Mouse (Mus musculus) heart, embryonic 11.5 days (tissue): ENCODE measurements around the gene Kat2a. TPM values are rescaled to one million over a fixed set of nuclear protein-coding genes. Genes with fewer than 3 reads are reported as not detected.

Experiments
- ATAC-seq: fragments of 200-750 bp; cut with Nextera tagmentation; replicated peaks from 2 replicates; pipeline ENCODE4 v1.8.0; 2017; ENCODE audit warnings: moderate library complexity; ENCODE audit not compliant: insufficient number of reproducible peaks, low FRiP score, low TSS enrichment
- H3K27ac ChIP-seq: fragments of 300-500 bp; sonication (generic); 2 replicates; pipeline ENCODE4 v1.5.1; 2014; ENCODE audit warnings: mild to moderate bottlenecking, low read depth, low read length
- H3K27me3 ChIP-seq: fragments of 300-500 bp; sonication (generic); 2 replicates; pipeline ENCODE4 v1.6.1; 2014; ENCODE audit warnings: mild to moderate bottlenecking, low read length, mixed read lengths; ENCODE audit not compliant: control insufficient read depth, insufficient read depth
- H3K36me3 ChIP-seq: fragments of 300-500 bp; sonication (generic); 2 replicates; pipeline ENCODE4 v1.6.1; 2014; ENCODE audit warnings: mild to moderate bottlenecking, low read length, moderate library complexity, mixed read lengths; ENCODE audit not compliant: control insufficient read depth, insufficient read depth
- H3K4me1 ChIP-seq: fragments of 300-500 bp; sonication (generic); 2 replicates; pipeline ENCODE4 v1.6.1; 2014; ENCODE audit warnings: low read length; ENCODE audit not compliant: control insufficient read depth, insufficient read depth
- H3K4me2 ChIP-seq: fragments of 300-500 bp; sonication (generic); 2 replicates; pipeline ENCODE4 v1.6.1; 2014; ENCODE audit warnings: mild to moderate bottlenecking, moderate library complexity
- H3K4me3 ChIP-seq: fragments of 300-500 bp; sonication (generic); 2 replicates; pipeline ENCODE4 v1.5.1; 2014; ENCODE audit warnings: low read depth, low read length
- H3K9ac ChIP-seq: fragments of 300-500 bp; sonication (generic); 2 replicates; pipeline ENCODE4 v1.6.1; 2014; ENCODE audit warnings: mild to moderate bottlenecking, low read depth, low read length, moderate library complexity
- H3K9me3 ChIP-seq: fragments of 300-500 bp; sonication (generic); replicated peaks from 2 replicates; pipeline ENCODE4 v1.6.1; 2016; ENCODE audit warnings: low read length; ENCODE audit not compliant: control insufficient read depth
- WGBS: fragments of 180-500 bp; shearing (Covaris S2); extraction: QIAGEN DNeasy Blood & Tissue Kit; methylation state at CpG from one replicate; pipeline ENCODE4 v1.1.7; 2014; ENCODE audit not compliant: insufficient replicate concordance; 5-methylcytosine and 5-hydroxymethylcytosine counted together
- polyA plus RNA-seq: library from polyadenylated mRNA; unstranded; fragments of >200 nt; fragmentation: Nextera tagmentation; extraction: Ambion mirVana; gene quantifications from 2 replicates; pipeline ENCODE4 v1.2.1, GENCODE M21; 2014

Kat2a gene
- 36.7 and 37.9 TPM in 2 replicates for polyA plus RNA-seq

GRCm38 (mm10) chr11:100711783-100712615, at the start of gene Kat2a:
Gene Kat2a (minus strand): TSS chr11:100712465.
- H3K4me2 ChIP-seq = peak within 1 kb of the TSS; percentile 67
- H3K9me3 ChIP-seq = no peaks in the 10 kb centered on the region
- H3K27ac ChIP-seq = peak within 1 kb of the TSS; percentile 36
- H3K4me3 ChIP-seq = peak within 1 kb of the TSS; percentile 88
- peaks cover 14% of the 10 kb centered on the region; the same call in 1 of the 2 replicates for H3K36me3 ChIP-seq
- peak within 1 kb of the TSS; percentile 92 for H3K9ac ChIP-seq
- WGBS = 3% methylated on average over 48 of the region's 48 CpGs
- H3K4me1 ChIP-seq = peaks cover 23% of the 10 kb centered on the region
- peak; percentile 80 for ATAC-seq
- H3K27me3 ChIP-seq = no peaks in the 10 kb centered on the region

DNA sequence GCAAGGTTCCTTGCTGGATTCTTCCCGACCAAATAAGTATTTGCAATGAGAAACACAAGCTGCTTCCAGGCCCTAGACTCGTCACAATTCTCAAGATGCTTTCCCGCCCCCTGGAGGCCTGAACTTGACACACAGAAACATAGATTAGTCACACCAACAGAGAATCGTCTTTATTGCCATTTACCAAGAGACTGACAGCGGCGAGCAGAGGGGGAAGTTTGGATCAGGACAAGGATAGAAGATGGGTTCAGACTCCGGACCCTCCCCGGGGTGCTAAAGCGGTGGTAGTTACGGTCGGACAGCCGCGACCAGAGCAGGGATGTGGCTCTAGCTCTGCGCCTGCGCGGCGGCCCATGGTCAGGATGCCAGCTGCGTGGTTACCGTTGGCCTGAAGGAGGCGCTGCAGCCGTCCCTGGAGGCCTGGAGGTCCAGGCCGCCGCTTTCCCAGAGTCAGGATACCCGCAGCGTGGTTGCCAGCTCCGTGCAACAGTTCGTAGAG, 49.3 kb upstream of the Kat2a start:
- Histone ChIP-seq H3K4me1 (peaks cover 8% of the 10 kb centered on the region), H3K27me3 (peaks cover 51% of the 10 kb centered on the region), H3K4me2 (peak overlapping the region; percentile 74), H3K9ac (peak overlapping the region; percentile 56), H3K4me3 (peak overlapping the region; percentile 45), H3K27ac (no peak overlapping the region), H3K9me3 (no peaks in the 10 kb centered on the region), H3K36me3 (no peaks in the 10 kb centered on the region)
- WGBS = under 1% methylated on average over 27 of the region's 27 CpGs
- peak; percentile 63; the same call in 1 of the 2 replicates for ATAC-seq

- H3K9me3 ChIP-seq = no peaks in the 10 kb centered on the region
- H3K4me2 ChIP-seq = peak within 1 kb of the TSS; percentile 61
- WGBS = under 1% methylated on average over 49 of the region's 51 CpGs
- peak within 1 kb of the TSS; percentile 33 for H3K4me3 ChIP-seq
- no peak within 1 kb of the TSS for H3K9ac ChIP-seq
- no peak for ATAC-seq
- peaks cover 8% of the 10 kb centered on the region for H3K4me1 ChIP-seq
- H3K27ac ChIP-seq = no peak within 1 kb of the TSS
- H3K36me3 ChIP-seq = no peaks in the 10 kb centered on the region
- peaks cover 59% of the 10 kb centered on the region for H3K27me3 ChIP-seq
These were observed 47.5 kb upstream of the Kat2a start, which contains the start of gene Kcnh4 for GRCm38 (mm10) chr11:100759611-100760233. Gene Kcnh4 (minus strand): TSS chr11:100759942.

GRCm38 (mm10) chr11:100758707-100759610, 46.7 kb upstream of the Kat2a start:
- H3K27me3 ChIP-seq = peaks cover 62% of the 10 kb centered on the region
- WGBS = 2% methylated on average over 34 of the region's 35 CpGs
- H3K9me3 ChIP-seq = no peaks in the 10 kb centered on the region
- no peak overlapping the region for H3K27ac ChIP-seq
- peak overlapping the region; percentile 61 for H3K4me2 ChIP-seq
- H3K4me1 ChIP-seq = peaks cover 8% of the 10 kb centered on the region
- ATAC-seq = 0 out of 2 replicates have a peak, but pooled peaks have one; percentile 18
- no peak overlapping the region for H3K9ac ChIP-seq
- H3K36me3 ChIP-seq = no peaks in the 10 kb centered on the region
- H3K4me3 ChIP-seq = peak overlapping the region; percentile 33

- H3K27ac ChIP-seq = no peak overlapping the region
- 79% methylated on average over 12 of the region's 12 CpGs for WGBS
- no peak overlapping the region for H3K4me2 ChIP-seq
- peaks cover 58% of the 10 kb centered on the region for H3K27me3 ChIP-seq
- peaks cover 8% of the 10 kb centered on the region for H3K4me1 ChIP-seq
- no peak for ATAC-seq
- H3K36me3 ChIP-seq = no peaks in the 10 kb centered on the region
- H3K9ac ChIP-seq = no peak overlapping the region
- H3K9me3 ChIP-seq = no peaks in the 10 kb centered on the region
- no peak overlapping the region for H3K4me3 ChIP-seq
These were observed 45.3 kb upstream of the Kat2a start for GRCm38 (mm10) chr11:100757566-100757965.

GRCm38 (mm10) chr11:100756476-100756875, 44.2 kb upstream of the Kat2a start:
- H3K36me3 ChIP-seq = no peaks in the 10 kb centered on the region
- no peak overlapping the region for H3K9ac ChIP-seq
- H3K27ac ChIP-seq = no peak overlapping the region
- peaks cover 58% of the 10 kb centered on the region for H3K27me3 ChIP-seq
- no peaks in the 10 kb centered on the region for H3K9me3 ChIP-seq
- WGBS = 54% methylated on average over 6 of the region's 6 CpGs
- no peak for ATAC-seq
- no peak overlapping the region for H3K4me2 ChIP-seq
- H3K4me1 ChIP-seq = peaks cover 8% of the 10 kb centered on the region
- H3K4me3 ChIP-seq = no peak overlapping the region

DNA sequence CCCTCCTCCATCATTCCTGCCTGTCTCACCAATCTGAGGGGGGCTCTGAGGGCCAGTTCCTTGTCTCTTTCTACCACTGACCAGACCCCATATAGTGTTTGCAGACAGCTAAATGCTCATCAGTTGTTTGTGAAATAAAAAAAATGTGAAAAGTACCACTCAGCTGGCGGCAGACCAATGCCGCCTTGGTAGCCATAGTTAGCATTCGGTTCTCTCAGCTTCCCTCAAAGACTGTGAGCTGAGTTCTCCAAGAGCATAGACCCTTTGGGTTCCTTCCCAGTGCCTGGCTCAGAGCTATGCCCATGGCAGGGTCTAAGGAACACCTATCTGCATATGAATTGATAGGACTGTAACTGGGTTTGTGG, 42.4 kb upstream of the Kat2a start:
- Histone ChIP-seq H3K4me1 (peaks cover 5% of the 10 kb centered on the region), H3K4me2 (no peak overlapping the region), H3K27ac (no peak overlapping the region), H3K9ac (no peak overlapping the region), H3K36me3 (no peaks in the 10 kb centered on the region), H3K4me3 (no peak overlapping the region), H3K9me3 (no peaks in the 10 kb centered on the region), H3K27me3 (peaks cover 53% of the 10 kb centered on the region)
- no peak for ATAC-seq
- WGBS = 85% methylated on average over 3 of the region's 3 CpGs
